Mouse (Mus musculus) kidney, postnatal 10 days (tissue): ENCODE data around the gene Smpd3.

Experiments
- DNase-seq: peaks from one replicate; pipeline ENCODE4 v3.0.0; 2021; ENCODE audit warnings: mixed read lengths

Gene Smpd3

DNA sequence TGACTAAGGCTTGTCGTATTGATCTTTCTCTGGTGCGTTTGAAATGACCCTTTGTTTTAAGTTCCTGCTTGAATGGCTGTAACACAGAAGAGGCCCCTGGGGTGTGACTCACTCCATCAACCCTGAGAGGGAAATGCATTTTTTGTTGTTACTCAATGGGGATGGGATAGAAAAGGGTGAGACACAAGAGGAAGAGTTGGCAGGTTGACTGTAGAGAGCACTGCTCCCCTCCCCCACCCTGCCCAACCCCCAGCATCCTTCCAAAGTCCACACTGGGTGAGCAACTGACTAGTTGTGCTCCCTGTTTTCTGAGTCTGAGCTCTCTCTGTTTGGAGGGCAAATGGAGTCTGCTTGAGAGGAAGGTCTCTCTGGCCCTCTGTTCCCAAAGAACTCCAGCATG is 50.3 kb downstream of the Smpd3 start:
- DNase-seq, result no peak

DNA sequence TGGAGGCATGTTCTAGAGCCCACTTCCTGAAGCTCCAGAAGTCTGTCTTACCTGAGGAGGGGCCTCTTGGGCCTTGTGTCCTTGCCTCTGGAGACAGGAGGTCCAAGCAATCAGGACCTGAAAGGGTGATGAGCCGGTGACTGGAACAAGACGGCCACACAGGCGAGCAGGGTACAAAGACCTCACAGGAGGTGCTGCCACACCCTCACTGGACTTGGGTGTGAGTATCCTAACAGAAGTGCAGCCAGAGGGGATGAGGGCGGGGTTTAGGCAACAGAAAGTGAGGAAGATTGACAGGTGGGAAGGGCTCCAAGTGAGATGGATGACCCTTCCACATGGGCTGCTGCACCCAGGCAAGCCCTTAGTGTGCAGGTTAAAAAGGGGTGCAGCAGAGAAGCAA is 56.9 kb downstream of the Smpd3 start:
- DNase-seq, result no peak

DNA sequence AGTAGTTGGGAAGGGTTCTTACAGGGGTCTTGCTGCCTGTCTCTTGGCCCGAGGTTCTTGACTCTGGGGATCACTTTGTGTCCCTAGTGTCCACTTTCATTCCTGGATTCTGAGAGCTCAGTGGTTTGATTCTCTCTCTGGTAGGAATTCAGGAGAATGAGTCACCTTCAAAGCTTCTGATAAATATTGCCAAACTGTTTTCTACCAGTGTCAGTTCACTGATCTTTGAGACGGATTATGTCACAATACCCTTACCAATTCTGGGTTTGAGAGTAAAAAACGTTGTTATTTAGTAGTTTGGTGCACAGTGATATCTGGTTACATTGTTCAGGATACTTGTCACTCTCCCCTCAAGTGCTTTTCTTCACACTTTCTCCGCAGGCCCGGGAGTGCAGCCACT is 57.6 kb downstream of the Smpd3 start:
- no peak for DNase-seq

DNA sequence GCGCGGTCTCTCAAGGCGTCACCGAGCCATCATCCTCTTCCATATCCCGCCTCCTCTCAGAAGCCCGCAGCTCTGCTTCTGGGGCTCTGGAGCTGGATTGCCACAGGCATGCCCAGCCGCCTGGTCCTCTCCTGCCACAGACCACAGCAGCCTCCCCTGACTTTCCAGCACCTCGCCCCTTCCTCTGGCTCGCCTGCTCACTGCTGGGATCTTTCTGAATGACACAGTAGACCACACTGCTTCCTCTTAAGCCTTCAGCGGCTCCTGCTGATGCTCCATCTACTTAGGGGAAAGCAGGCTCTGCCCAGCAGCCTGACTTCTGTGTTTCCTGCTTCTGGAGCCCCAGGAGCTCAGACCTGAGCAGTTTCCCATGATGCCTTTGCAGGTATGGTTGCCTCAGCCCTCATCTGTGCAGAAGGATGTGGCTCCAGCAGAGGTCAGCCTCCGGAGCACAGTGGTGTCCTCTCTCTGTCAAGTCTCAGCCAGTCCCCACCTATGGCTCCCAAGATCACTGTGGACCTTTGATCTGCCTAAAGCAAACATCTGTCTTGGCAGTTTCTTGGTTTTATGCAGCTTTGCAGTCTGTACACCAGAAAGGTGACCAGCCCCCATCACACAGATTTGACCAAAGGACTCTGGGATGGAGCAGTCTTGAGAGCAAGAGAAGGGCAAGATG is 59.3 kb downstream of the Smpd3 start:
- no peak for DNase-seq

DNA sequence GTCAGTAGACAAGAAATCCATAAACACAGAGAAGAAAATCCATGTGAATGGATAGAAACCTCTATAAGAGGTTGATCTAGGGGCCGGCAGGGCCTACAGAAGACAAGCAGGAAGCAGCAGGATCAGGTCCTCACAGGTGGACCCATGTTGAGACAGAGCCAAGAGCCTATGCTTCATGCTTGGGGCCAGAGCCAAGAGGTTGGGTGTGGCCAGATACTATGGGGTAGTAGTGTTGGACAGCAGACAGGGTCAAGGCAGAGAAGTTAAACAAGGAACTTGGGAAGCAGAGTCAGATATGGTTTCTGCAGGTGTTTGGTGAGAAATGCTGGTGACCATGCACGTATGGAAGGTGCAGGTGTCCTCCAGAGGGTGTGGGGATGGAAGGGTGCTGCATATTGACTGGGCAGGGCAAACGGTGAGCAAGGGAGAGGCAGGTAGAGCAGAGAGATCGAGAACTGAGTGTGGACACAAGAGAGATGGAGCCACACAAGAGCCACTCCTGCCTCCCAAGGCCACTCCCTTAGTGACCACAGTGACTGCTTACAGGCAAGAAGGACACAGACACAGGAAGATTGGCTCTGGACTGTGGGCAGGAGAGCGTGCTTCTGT is 61.0 kb downstream of the Smpd3 start:
- no peak for DNase-seq

DNA sequence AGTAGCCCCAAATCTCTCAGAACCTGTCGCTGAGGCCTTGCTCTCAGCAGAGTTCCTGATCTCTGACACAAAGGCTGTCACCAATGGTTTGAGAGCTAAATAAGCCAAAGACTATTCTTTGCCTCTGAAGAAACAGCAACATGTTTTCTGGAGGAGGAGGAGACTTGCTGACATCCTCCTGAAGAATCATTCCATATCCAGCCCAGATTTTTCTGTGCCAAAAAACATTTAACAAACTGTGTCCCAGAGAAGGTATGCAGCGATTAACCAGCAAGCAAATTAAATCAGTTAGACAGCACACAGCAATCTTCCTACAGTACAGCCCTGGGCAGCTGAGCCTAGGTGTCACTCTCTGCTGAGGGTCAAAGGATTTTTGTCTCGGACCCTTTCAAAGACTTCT is 64.3 kb downstream of the Smpd3 start:
- no peak for DNase-seq

DNA sequence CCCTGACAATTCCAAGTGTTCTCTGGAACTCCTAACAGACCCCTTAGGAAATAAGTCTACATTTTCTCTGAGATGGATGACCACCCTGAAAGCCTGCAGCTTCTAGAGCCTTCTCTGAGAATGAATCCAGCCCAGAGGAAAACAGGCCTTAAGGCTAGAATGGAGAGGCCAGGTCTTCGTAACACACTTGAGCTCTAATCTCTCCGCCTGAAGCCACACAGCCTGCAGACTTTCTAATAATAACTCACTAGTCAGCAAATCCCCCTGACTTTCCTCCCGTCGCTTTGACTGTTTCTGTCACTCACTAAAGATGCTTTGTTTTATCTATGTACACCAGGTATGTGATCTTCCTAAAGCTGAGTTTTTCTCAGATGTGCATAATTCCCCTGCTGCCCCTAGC is 66.4 kb downstream of the Smpd3 start:
- no peak for DNase-seq

DNA sequence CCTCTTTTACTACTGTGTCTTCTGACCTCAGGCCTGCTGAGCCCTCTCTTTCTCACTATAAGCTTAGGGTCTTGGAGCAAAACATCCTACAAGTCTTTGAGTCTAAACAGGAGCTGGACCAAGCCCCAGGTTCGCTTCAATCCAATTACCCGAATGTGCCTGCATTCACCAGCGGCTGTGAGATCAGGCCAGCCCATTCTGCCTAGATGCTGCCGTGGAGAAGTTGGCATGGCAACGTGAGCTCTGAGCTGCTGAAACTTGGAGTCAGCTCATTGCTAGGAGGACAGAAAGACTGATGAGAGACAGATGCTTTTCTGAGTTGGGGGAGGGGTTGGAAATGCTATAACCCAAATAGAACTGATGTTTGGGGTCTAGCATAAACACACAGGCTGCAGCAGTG is 67.0 kb downstream of the Smpd3 start:
- DNase-seq, result no peak

DNA sequence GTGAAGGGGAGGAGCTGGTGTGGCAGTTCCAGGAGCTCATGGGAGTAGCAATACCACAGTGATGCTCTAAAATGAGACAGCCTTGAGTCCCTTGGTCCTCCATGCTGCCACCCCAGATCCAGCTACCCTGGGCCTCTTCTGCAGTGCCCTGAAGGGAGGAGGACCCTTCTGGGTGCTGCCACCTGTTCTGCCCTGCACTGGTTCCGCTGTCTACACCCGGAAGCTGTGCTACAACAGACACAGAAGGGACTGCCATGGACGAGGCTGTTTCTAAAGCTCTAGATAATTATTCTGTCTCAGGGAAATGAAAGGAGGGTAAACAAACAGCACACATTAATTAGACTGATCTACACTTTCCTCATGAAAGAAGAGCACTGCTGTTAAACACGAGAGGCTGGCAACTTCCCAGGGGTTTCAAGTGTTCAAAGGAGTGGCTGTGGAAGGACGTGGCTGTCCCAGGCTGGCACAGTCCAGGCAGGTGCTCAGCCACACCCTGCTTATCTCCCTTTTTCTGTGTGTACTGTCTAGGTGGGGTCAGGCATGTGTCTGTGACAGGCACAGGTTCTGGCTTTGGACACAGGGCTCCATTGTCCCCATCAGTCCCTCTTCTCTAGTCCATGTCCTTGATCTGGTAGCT is 69.0 kb downstream of the Smpd3 start:
- no peak for DNase-seq

DNA sequence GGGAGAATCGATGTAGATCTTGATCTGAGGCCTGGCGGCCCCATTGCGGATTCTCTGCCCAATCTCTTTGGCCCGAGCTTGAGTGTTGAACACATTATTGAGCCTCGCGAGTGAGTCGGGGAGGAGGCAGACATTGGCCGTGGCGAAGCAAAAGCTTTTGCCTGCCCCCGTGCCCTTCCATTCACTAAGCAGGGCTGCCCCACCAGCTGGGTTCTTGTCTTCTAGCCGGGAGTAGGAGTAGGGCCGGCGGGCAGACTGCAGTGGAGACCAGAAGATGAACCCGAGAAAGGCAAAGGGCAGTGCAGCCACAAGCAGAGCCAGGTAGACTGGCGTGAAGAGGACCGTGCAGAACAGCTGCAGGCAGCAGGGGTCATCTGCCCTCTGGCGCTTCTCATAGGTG is 72.4 kb downstream of the Smpd3 start:
- DNase-seq, result no peak

DNA sequence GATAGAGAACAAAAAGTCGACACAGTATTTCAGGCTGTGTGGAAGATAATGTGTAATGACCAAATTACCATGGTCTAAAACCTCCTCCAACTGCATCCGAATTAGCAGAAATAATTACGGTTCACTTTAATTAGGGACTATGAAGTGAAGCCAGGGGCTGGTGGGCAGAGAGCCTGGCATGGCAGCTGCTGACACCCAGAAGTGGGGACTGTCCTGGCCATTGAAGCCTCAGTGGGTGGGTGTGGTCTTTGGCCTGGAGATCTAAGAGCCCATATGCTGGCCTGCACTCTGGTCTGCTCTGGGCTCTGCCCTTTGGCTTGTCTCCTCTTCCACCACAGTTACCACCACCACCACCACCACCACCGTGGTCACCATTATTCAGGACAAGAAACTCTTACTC is 73.9 kb downstream of the Smpd3 start:
- no peak for DNase-seq

DNA sequence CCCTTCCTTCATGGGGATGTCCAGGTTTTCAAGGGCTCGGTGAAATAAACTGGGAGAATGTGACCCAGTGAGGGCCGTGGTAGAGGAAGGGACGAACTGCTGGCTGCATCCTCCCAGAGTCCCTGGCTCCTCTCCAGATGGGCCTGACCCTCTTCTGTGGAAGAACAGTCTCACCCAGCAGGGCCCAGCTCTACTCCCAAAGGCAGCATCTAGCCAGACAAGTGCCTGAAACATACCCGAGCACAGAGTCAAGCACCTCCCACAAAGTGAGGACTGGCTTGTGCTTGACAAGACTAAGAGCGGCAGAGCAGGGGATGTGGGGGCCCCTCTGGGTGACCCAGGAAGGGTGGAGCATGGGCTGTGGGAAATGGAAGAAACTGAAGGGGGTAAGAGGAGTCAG is 75.4 kb downstream of the Smpd3 start:
- peak; percentile 38 for DNase-seq

DNA sequence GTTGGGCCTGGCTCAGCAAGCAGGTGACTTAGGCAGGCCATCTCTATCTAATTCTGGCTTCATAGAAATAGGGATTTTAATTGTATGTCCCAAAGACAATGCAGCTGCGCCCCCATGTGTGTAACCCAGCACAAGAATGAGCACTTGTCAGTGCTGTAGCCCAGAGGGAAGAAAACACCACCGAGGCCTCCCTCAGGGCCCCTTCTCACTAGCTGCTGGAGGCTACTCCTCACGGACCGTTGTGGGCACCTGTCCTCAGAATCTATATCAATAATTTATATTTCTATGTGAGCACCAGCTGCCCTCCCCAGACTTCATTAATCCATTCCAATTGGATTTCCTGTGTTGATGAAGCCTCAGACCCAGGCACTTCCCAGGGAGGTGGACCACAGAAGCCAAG is 76.9 kb downstream of the Smpd3 start:
- DNase-seq, result no peak

DNA sequence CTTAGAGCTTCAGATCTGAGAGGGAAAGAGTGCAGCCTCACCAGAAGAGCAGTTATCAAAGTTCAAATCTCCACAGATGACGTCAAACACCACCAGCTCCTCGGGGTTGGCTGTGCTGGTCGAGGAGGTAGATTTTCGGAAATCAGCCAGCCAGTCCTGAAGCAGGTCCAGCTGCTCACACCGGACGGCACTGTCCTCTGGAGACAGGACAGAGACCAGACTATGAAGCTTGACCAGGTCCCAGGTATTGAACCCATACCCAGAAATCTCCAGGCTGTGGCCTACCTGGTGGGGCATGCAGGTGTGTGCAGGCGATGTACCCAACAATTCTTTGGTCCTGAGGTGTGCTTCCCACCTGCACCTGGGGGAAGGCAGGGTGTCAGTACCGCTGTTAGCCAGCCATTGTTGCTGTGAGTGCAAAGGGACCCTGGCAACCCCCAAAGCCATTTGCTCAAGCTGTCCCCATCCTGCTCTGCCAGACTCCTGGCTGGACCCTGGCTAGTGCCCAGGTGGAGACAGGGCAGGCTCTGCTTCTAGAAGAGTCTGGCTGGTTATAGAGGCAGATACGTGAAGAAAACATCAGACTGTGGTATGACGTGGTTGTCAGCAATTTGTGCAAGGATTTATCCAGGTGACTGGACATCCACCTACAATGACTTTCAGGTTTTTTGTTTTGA is 78.1 kb downstream of the Smpd3 start:
- DNase-seq, result no peak

DNA sequence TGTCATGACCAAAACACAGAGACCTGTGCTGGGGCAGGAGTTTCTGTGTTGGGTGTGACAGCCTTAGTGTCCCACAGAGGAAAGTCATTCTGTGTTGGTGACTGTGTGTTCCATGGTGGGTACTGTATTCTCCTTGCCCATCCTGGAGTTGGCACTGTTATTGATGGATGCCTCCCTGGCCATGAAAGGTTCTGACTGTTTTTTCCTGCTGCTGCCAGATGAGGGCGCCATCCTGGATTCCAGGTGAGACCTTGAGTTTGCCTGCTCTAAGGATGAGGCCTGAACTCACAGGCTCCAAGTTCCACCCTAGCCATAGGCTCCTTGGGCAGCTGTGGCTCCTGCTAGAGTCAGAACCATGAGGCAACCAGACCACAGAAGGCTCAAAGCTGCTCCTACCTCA is 79.6 kb downstream of the Smpd3 start:
- DNase-seq, result no peak

DNA sequence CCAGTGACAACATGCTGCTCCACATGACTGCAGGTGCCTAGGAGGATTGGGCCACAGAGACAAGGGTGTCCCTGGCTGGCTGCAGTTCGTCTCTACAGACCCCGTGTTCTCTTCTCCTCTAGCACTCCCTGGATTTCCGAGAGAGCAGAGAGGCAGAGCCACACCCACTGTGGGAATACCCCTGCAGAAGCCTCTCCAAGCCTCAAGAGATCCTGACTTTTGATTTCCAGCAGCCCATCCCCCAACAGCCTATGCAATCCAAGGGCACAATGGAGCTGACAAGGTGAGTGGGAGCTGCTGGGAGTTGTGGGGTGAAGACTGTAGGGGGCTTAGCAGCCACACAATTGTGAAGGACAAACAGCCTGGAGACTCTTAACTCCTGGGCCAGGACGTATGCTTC is 87.6 kb downstream of the Smpd3 start:
- DNase-seq, result no peak

DNA sequence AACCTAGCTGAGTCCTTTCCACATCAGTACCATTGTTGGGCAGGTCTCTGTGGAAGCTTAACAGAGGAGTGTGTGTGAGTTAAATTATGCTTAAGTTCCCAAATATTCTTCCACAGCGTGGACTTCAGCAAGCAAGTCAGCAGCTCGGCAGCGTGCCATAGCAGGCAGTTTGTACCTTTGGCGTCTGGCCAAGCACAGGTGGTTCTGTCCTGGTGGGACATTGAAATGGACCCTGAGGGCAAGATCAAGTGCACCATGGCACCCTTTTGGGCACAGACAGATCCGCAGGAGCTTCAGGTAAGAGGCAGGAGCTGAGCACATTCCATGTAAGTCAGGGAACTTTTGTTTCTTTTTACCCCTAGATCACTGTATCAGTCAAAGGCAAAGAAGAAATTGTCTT is 100.7 kb downstream of the Smpd3 start:
- peak; percentile 72 for DNase-seq

DNA sequence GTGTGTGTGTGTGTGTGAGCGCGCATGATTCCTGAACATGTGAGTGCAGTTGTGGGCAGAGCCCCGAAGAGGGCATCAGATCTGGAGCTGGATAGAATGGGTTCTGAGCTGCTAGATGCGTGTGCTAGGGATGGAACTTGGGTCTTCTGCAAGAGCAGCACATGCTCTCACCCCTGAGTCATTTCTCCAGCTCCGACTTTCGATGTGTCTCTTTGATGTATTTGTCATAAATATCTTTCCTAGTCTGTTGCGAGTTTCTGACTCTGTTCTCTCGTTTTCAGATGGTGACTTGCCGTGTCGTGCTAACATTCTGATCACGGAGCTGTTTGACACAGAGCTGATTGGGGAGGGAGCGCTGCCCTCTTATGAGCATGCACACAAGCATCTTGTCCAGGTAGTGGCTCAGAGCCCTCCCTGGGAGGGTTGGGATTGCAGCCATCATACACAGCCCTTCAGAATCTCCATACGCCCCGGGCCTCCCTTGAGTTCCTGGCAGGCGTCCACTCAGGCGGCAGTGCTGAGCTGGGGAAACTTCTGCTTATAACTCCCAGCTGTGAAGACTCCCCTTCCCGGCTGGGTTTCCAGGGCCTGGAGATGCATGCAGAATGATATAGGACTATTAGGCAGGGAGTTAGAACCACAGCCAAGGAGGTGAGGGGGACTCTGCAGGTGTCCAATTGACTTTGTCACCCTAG is 103.1 kb downstream of the Smpd3 start:
- DNase-seq, result peak; percentile 59

DNA sequence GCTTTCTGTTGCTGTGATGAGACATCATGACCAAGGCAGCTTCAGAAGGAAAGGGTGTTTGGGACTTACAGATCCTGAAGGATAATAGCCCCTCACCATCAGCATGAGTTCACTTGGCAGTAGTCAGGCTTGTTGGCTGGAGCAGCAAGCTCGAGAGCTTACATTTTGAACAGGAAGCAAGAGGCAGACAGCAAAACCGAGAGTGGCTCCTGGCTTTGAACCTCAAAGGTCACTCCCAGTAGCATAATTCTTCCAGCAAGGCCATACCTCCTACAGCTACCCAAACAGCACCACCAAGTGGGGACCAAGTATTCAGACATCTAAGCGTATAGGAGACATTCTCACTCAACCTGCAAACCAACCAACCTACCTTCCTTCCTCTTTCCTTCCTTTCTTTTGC is 105.0 kb downstream of the Smpd3 start:
- no peak for DNase-seq

DNA sequence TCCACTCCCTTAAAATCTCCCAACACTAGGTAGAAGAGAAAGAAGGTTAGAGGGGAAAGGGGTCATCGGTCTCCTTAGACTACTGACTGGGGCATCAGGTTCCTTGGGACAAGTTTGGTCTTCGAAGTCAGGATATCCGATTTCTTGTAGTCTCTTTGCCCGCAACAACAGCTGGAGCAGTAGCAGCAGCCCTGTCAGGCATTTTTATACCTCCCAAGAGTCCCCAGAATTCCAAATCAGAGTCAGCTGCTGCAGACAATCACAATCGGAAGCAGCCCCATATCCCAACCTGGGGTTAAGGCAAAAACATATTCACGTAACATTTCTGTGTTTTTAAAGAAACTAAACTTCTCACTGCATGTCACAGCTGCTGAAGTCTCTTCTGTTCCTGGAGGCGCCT is 106.3 kb downstream of the Smpd3 start:
- no peak for DNase-seq

DNA sequence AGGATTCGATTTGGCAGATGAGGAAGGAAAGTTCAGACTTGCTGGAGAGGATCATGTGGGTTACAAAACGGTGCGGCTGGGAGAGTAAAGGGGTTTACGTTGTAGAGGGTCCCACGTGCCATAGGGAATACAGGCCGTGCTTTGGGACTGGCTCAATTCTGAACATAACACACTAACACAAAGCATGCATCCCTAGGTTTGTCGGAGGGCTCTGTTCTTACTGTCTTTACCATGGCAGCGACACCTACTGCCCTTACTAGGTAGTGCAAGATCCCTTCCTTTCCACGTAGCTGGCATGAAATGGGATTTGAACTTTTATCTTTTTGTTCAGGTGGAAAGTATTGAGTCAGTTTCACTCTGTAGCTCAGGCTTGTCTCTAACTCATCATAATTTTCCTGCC is 111.2 kb downstream of the Smpd3 start:
- DNase-seq, result peak; percentile 74

DNA sequence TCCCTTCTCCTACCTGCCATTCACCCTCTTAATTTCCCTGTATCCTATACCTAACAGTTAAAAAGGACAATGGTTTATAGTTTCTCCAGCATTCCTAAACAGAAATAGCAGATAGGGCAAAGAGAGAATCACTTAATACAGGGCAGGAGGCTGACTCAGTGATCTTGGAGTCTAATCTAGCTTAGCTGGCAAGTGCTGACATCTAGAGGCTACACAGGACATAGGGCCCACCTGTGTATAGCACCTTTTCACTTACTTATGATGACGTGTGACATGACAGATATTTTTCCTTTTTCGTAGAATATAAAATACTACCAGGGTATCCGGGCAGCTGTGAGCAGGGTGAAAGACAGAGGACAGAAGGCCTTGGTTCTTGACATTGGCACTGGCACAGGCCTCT is 118.2 kb downstream of the Smpd3 start:
- DNase-seq, result no peak

DNA sequence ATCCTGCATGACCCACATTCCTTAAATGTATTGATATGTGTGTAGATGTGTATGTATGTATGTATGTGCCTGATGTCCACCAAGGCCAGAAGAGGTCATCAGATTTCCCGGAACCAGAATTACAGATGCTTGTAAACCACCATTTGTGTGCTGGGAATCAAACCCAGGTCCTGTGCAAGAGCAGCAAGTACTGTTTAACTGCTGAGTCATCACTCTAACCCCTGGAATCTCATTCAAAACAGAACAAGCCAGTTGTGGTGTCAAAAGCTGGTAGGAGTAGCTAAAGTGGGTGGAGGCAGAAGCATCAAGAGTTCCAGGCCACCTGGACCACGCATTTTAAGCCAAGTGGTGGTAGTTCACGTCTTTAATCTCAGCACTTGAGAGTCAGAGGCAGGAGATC is 123.8 kb downstream of the Smpd3 start:
- no peak for DNase-seq

DNA sequence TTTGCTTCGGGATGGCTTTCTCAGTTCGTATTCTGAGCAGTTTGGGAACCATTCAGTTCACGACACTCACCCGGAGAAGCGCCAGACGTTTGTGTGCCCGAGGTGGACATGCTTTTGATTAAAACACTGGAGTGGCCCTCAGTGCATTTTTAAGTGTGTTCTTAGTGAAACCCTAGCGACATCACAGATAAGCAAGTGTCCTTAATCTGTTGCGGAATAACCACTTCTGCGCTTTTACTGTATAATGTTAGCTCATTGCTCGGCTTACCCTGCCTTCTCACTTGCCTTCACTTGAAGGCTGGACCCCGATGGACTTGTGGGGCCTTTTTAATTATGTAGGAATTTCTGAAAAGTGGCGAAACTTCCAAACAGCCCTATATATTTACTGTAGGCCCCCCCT is 126.4 kb downstream of the Smpd3 start:
- no peak for DNase-seq
